Mouse (Mus musculus): ENCODE data around the gene Gm17175. TPM values are rescaled to one million over a fixed set of nuclear protein-coding genes. Genes with fewer than 3 reads are reported as not detected.
"Not testable (repeated sequence)": the region's sequence is repeated elsewhere in the genome, so short reads cannot be mapped to it uniquely, and the experiment has no call there.

Gene Gm17175
- not detected in 2 replicates for polyA plus RNA-seq (2015; fragmentation: Nextera tagmentation; extraction: Ambion mirVana)

DNA sequence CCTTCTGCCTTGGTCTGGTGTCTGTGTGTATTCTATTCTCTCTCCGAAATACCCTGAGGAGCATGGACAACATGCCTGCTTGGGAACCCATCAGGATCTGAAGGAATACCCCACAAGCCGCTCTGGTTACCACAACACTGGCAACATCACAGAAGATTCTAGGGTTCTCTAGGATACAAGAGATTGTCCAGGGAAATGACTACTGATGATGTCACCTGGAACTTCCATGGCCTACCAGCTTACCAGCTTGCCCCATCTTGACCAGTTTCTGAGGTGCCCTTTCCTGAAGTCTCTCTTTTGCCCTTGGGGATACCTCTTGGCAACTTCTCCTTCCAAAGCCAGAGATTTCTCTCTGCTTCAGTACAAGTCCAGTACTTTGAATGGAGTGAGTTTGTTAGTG lies at the start of gene Gm17175:
Gene Gm17175 (minus strand): TSS at position 101 of the 400 bp plus-strand sequence.
- not testable (repeated sequence) for H3K9me3 ChIP-seq; ATAC-seq (replicated peaks); H3K4me2 ChIP-seq; H3K36me3 ChIP-seq (replicated peaks); H3K27me3 ChIP-seq (replicated peaks); H3K4me3 ChIP-seq; H3K4me1 ChIP-seq; H3K27ac ChIP-seq; H3K9ac ChIP-seq
- WGBS: 91% methylated on average over 2 of the region's 2 CpGs

DNA sequence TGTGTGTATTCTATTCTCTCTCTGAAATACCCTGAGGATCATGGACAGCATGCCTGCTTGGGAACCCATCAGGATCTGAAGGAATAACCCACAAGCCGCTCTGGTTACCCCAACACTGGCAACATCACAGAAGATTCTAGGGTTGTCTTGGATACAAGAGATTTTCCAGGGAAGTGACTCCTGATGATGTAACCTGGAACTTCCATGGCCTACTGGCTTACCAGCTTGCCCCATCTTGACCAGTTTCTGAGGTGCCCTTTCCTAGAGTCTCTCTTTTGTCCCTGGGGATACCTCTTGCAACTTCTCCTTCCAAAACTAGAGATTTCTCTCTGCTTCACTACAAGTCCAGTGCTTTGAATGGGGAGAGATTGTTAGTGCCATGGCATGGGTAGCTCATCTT lies 37.3 kb upstream of the Gm17175 start, which contains the start of gene Gm17078:
Gene Gm17078 (minus strand): TSS at position 101 of the 400 bp plus-strand sequence.
- Histone ChIP-seq H3K4me2 (no peak within 1 kb of the TSS), H3K36me3 (replicated peaks) (no peaks in the 10 kb centered on the region), H3K9me3 (no peaks in the 10 kb centered on the region), H3K27ac (no peak within 1 kb of the TSS), H3K9ac (no peak within 1 kb of the TSS), H3K4me3 (no peak within 1 kb of the TSS), H3K27me3 (replicated peaks) (no peaks in the 10 kb centered on the region), H3K4me1 (no peaks in the 10 kb centered on the region)
- ATAC-seq (replicated peaks): no peak
- WGBS: 78% methylated on average over 1 of the region's 1 CpGs

DNA sequence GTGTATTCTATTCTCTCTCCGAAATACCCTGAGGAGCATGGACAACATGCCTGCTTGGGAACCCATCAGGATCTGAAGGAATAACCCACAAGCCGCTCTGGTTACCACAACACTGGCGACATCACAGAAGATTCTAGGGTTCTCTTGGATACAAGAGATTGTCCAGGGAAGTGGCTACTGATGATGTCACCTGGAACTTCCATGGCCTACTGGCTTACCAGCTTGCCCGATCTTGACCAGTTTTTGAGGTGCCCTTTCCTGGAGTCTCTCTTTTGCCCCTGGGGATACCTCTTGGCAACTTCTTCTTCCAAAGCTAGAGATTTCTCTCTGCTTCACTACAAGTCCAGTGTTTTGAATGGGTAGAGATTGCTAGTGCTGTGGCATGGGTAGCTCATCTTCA lies 18.2 kb upstream of the Gm17175 start, which contains the start of gene Gm17174:
Gene Gm17174 (minus strand): TSS at position 101 of the 400 bp plus-strand sequence.
- H3K9me3 ChIP-seq; H3K4me3 ChIP-seq; H3K36me3 ChIP-seq (replicated peaks); H3K4me2 ChIP-seq; H3K4me1 ChIP-seq; H3K27ac ChIP-seq; H3K27me3 ChIP-seq (replicated peaks); ATAC-seq (replicated peaks); H3K9ac ChIP-seq: not testable (repeated sequence)
- 93% methylated on average over 4 of the region's 4 CpGs for WGBS

DNA sequence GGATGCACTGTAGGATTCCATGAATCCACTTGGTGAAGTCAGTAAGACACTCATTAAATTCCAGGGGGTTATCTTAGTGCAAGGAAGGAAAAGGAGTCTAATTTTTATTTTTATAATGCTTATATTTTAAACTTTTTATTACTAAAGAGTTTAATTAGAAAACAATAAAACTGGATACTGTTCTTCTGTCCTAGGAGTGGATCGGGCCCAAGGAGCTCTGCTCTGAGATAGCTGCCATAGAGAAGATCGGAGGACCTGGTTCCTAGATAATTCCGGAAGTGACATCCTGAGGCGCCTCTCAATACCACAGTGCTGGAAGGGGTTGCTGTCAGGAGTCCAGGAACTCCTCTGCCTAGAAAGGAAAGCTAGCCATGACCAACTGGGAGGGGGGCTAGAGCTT lies 21.4 kb downstream of the Gm17175 start, which contains the start of gene Gm5622:
Gene Gm5622 (plus strand): TSS at position 301 of the 400 bp plus-strand sequence.
- no peaks in the 10 kb centered on the region for H3K27me3 ChIP-seq (replicated peaks)
- H3K9ac ChIP-seq: no peak within 1 kb of the TSS
- H3K9me3 ChIP-seq: no peaks in the 10 kb centered on the region
- 92% methylated on average over 4 of the region's 4 CpGs for WGBS
- no peaks in the 10 kb centered on the region for H3K4me1 ChIP-seq
- no peak for ATAC-seq (replicated peaks)
- H3K4me3 ChIP-seq: no peak within 1 kb of the TSS
- no peaks in the 10 kb centered on the region for H3K36me3 ChIP-seq (replicated peaks)
- H3K27ac ChIP-seq: no peak within 1 kb of the TSS
- H3K4me2 ChIP-seq: no peak within 1 kb of the TSS

Other genes starting within 250 kb of the Gm17175 start
- gene Gm7247, start 212.3 kb downstream of the Gm17175 start, polyA plus RNA-seq (2015; fragmentation: Nextera tagmentation; extraction: Ambion mirVana): not detected in 2 replicates
- not detected in 2 replicates for gene Vmn2r88, start 163.2 kb downstream of the Gm17175 start, polyA plus RNA-seq (2015; fragmentation: Nextera tagmentation; extraction: Ambion mirVana)
- not detected in 2 replicates for gene Vmn2r89, start 122.2 kb downstream of the Gm17175 start, polyA plus RNA-seq (2015; fragmentation: Nextera tagmentation; extraction: Ambion mirVana)
- not detected in 2 replicates for gene Gm5622, start 21.3 kb downstream of the Gm17175 start, polyA plus RNA-seq (2015; fragmentation: Nextera tagmentation; extraction: Ambion mirVana)
- not detected in 2 replicates for gene Gm17174, start 18.1 kb upstream of the Gm17175 start, polyA plus RNA-seq (2015; fragmentation: Nextera tagmentation; extraction: Ambion mirVana)
- gene Gm17078, start 37.2 kb upstream of the Gm17175 start, polyA plus RNA-seq (2015; fragmentation: Nextera tagmentation; extraction: Ambion mirVana): not detected in 2 replicates
- gene Gm4181, start 61.6 kb upstream of the Gm17175 start, polyA plus RNA-seq (2015; fragmentation: Nextera tagmentation; extraction: Ambion mirVana): not detected in 2 replicates
- not detected in 2 replicates for gene Gm17079, start 121.4 kb upstream of the Gm17175 start, polyA plus RNA-seq (2015; fragmentation: Nextera tagmentation; extraction: Ambion mirVana)
- gene Gm5800, start 143.1 kb upstream of the Gm17175 start, polyA plus RNA-seq (2015; fragmentation: Nextera tagmentation; extraction: Ambion mirVana): not detected in 2 replicates
- not detected in 2 replicates for gene Ang4, start 199.5 kb upstream of the Gm17175 start, polyA plus RNA-seq (2015; fragmentation: Nextera tagmentation; extraction: Ambion mirVana)
- gene AY358078, start 226.0 kb upstream of the Gm17175 start, polyA plus RNA-seq (2015; fragmentation: Nextera tagmentation; extraction: Ambion mirVana): not detected in 2 replicates